Mouse (Mus musculus) C2C12 (cell line): ENCODE results near the gene Tent5a.

ENCODE experiments used
- CEBPB ChIP-seq: IDR thresholded peaks from one replicate; pipeline ENCODE4 v1.6.1; 2011; ENCODE audit warnings: low read depth, mild to moderate bottlenecking, control low read depth, moderate library complexity
- CTCF ChIP-seq: IDR thresholded peaks from one replicate; pipeline ENCODE4 v1.5.1; 2011; ENCODE audit not compliant: control insufficient read depth, insufficient read depth, insufficient read length
- MYOD1 ChIP-seq: IDR thresholded peaks from one replicate; pipeline ENCODE4 v1.6.1; 2011; ENCODE audit warnings: low read depth; ENCODE audit not compliant: control insufficient read depth, insufficient read length

GRCm38 (mm10) chr9:85355559-85355958, 28.4 kb upstream of the Tent5a start:
- TF ChIP-seq CTCF (no peak), MYOD1 (no peak), CEBPB (no peak)
